Mouse (Mus musculus): ENCODE measurements around the gene Tpx2. TPM values are rescaled to one million over a fixed set of nuclear protein-coding genes. Genes with fewer than 3 reads are reported as not detected.

Tpx2 gene
- polyA plus RNA-seq, 1 experiment from 2014 or later, result 55.7 TPM

DNA sequence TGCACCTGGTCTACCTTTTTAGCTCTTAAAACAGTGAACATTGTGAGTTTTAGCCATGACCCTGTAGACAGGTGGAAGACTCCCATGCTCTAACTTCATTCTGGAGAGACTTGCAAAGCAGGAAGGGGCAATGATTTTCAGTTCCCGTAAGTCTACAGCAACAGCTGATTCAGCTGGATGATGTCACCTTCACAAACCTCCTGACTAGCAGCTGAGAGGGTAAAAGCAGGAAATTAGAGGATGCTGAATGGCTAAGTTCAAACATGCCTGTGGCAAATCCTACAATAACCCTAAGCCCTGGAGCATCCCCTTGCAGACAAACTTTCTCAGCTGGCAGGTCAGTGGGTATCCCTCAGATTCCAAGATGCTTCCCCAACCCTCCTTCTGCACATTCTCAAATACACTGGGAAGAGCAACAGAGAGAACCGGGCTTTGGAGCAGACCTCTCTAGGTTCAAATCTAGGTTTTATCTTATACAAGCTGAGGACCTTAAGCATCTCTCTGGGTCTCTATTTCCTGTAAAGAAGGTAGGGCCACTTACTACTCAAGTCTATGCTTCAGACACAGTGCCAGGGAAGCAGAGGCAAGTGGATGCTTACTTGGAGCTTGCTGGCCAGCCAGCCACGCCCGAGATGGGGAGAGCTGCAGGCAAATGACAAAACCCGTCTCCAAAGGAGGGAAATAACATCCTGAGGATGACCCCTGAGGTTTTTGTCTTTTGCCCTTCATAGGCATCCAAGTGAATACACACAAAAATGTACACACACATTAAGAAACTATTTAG, 37.4 kb upstream of the Tpx2 start:
- ATAC-seq (peak; percentile 66), DNase-seq (ENCODE audit: low read depth, low spot score) (no peak)
- in situ Hi-C loops (cut with MboI; ENCODE audit: low pct_unique_long_range_greater_than_20kb), result no loop called here
- ChIA-PET CTCF (interaction anchor here (0.8 to 2.2 kb wide), 6 partner anchors 11 to 44 kb away, joined by 3 to 11 read pairs (median 6); no protein-coding TSS in a partner anchor), POLR2A (interaction anchor here (0.8 to 4.3 kb wide), 4 partner anchors 12 to 19 kb away, joined by 3 to 17 read pairs (median 6); no protein-coding TSS in a partner anchor)
- H3K27me3 ChIP-seq, result no peaks in the 10 kb centered on the region
- no peak for TF ChIP-seq CTCF (IDR thresholded peaks at IDR 0.05)

DNA sequence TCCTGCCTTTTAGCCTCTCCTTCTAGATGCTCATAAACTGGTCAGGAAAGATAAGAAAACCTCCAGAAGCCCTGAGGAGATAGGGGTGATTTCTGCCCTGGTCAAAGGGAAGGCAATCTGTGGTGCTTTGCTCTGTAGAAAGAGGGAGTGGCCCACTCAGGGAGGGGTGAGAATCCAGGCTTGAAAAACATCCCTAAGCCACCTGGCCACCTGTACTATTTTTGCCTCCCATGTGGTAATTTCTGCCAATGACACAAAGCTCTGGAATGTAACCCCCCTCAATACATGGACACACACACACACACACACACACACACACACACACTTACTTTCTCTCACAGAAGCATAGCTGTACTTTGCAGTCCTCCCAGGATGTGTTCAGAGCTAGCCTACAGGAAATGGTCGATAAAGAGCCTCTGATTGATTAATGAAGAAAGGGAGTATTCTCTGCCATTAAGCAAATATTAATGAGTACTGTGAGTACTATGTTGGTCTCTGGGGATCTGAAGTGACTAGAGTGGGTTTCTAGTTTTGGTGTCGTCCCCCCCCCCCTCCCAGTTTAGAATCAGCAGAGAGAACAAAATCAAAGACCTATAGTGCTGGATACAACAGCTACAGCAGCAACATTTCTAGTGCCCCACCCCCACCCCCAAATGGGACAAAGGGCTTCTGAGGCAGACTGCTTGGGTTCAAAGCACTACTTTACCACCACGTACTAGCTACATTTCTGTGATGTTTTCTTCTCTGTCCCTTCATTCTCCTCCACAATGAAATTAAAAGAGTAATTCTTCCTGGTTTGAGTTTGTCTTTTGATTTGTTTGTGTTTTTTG, 36.2 kb upstream of the Tpx2 start:
- CTCF ChIA-PET, result interaction anchor here (1.1 to 2.2 kb wide), 4 partner anchors 10 to 45 kb away, joined by 4 to 11 read pairs (median 8); no protein-coding TSS in a partner anchor
- DNase-seq (ENCODE audit: low read depth, low spot score) (no peak), ATAC-seq (no peak)
- TF ChIP-seq CTCF (IDR thresholded peaks at IDR 0.05), result no peak
- in situ Hi-C loops (cut with MboI; ENCODE audit: low pct_unique_long_range_greater_than_20kb), result no loop called here
- H3K27me3 ChIP-seq, result no peaks in the 10 kb centered on the region
- POLR2A ChIA-PET, result interaction anchor here (0.6 to 4.3 kb wide), 4 partner anchors 11 to 18 kb away, joined by 3 to 17 read pairs (median 6); no protein-coding TSS in a partner anchor

DNA sequence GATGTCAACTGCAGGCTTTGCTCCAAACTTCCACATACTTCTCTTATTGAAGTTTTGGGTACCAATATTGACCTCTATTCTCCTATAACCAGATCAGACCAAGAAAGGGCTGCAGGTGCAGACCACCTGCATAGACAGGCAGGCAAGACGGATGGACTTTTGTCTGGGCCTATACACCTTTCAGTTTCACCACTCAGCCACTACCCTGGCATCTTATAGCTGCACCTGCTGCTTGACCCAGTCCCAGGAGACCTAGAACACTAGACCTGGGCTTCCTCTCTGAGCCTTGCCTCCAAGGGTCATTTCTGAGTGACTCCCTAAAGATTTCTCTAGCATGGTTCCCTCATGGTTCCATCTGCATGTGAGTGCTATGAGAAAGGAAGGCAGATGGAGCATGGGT, 34.5 kb upstream of the Tpx2 start:
- ChIA-PET POLR2A (interaction anchor here (1.1 kb wide), 1 partner anchor 15 kb away, joined by 3 read pairs; no protein-coding TSS in a partner anchor), CTCF (interaction anchor here (0.6 to 1.4 kb wide), 3 partner anchors 9 to 15 kb away, joined by 3 to 5 read pairs (median 3); no protein-coding TSS in a partner anchor)
- DNase-seq (ENCODE audit: low read depth, low spot score), result no peak
- H3K27me3 ChIP-seq, result no peaks in the 10 kb centered on the region
- in situ Hi-C loops (cut with MboI; ENCODE audit: low pct_unique_long_range_greater_than_20kb), result no loop called here
- TF ChIP-seq CTCF (IDR thresholded peaks at IDR 0.05), result no peak
- no peak for ATAC-seq

DNA sequence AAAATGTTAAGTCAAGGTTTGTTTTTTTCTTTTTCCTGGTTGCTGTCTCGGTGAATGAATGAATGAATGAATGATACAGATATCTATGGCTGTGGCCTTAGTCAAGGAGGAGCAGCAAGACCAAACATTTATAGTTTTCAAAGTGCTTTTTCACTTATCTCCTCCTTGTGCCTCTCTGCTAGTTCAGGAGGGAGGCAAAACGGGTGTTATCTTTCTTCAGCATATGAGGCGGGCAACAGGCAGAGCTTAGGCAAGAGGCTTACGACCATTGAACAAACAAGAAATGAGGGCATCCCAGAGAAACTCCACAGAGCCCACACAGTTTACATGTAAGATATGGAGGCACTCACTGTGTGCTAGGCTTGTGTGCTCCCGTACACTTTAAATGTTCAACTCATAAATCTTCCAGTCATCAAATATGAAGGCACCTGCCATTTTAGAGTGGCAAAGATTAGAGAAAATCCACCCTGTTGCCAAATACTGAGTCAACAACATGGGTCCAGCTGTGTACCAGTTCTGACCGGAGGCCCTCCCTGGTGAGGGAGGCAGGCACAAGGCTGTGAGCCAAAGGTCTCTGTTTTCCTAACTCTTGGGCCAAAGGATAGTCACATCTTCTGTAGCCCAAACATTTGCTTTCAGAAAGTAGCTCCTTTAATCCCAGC, 33.4 kb upstream of the Tpx2 start:
- ATAC-seq (no peak), DNase-seq (ENCODE audit: low read depth, low spot score) (no peak)
- H3K27me3 ChIP-seq, result no peaks in the 10 kb centered on the region
- in situ Hi-C loops (cut with MboI; ENCODE audit: low pct_unique_long_range_greater_than_20kb), result no loop called here
- no peak for TF ChIP-seq CTCF (IDR thresholded peaks at IDR 0.05)
- POLR2A ChIA-PET, result interaction anchor here (0.8 to 1.1 kb wide), 3 partner anchors 14 to 890 kb away, joined by 3 to 8 read pairs (median 7); no protein-coding TSS in a partner anchor
- CTCF ChIA-PET, result interaction anchor here (1.4 to 1.8 kb wide), 2 partner anchors 9 to 10 kb away, joined by 4 to 5 read pairs; no protein-coding TSS in a partner anchor

DNA sequence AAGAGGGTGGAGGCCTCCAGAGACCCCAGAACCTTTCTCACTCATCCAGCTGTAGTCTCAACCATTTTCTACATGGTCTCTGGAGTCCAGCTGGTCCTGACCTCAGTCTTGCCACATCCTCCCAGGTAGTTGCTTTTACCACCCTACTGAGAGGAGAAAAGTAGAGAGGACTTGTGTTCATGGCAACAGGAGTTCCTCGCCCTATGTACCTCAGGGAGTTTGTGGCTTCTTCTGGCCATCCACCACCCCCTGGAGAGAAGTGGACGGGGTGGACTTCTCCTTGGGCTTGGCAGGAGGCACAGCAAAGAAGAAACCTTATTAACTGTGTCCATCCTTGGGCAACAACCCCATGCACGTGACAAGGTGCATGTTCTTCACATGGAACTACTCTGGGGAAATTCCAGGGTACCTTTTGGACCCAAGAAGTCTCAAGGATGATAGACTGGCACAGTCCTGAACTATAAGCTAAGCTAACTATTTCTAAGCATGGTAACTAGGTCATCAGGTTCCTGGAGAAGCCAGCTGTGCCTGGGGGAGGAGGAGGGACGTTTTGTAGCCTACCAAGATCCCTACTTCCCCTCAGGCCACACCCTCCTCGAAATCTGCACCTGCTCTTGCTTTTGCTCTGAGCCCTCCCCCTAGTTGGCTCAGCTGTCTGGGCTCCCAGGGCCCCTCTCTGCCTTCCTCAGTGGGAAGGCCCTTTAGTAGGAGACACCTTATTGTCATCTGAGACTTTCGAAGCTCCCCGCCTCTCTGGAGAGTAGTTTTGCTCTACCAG, 31.7 kb upstream of the Tpx2 start:
- DNase-seq (ENCODE audit: low read depth, low spot score) (no peak), ATAC-seq (no peak)
- H3K27me3 ChIP-seq, result no peaks in the 10 kb centered on the region
- in situ Hi-C loops (cut with MboI; ENCODE audit: low pct_unique_long_range_greater_than_20kb), result no loop called here
- POLR2A ChIA-PET, result no interaction called here
- CTCF ChIA-PET, result interaction anchor here (1.6 kb wide), 1 partner anchor 11 kb away, joined by 6 read pairs; no protein-coding TSS in a partner anchor
- TF ChIP-seq CTCF (IDR thresholded peaks at IDR 0.05), result no peak

DNA sequence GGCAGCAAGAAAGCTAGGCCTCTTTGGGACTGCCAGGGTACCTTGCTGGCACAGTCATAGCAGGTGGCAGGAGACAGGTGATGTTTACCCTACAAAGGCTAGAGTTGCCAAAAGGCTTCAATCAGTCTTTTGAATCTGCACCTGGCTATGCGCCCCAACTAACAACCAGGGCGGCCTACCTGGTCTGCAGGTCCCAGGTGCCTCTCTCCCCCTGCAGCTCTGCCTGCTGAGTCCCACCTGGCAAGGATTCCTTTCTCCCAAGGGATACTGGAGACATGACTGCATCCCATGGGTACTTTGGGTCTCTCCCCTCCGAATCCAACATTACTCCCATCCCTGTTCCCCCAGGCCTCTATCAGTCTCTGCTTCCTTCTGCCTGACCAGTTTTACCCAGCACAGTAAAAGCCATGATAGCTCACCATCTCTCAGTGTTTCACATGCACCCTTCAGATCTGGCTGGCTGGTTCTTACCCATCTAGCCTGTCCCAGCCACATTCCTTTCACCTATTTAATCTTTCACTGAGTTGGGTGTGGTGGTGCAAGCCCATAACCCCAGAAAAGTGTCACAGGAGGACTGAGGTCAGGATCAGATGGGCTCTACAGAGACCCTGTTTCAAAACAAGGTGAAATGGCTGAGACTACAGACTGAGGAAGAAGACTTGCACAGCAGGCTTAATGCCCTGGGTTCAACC, 31.0 kb upstream of the Tpx2 start:
- no peak for ATAC-seq
- DNase-seq (ENCODE audit: low read depth, low spot score), result no peak
- POLR2A ChIA-PET, result no interaction called here
- in situ Hi-C loops (cut with MboI; ENCODE audit: low pct_unique_long_range_greater_than_20kb), result no loop called here
- CTCF ChIA-PET, result interaction anchor here (1.6 kb wide), 1 partner anchor 11 kb away, joined by 6 read pairs; no protein-coding TSS in a partner anchor
- TF ChIP-seq CTCF (IDR thresholded peaks at IDR 0.05), result no peak
- no peaks in the 10 kb centered on the region for H3K27me3 ChIP-seq

DNA sequence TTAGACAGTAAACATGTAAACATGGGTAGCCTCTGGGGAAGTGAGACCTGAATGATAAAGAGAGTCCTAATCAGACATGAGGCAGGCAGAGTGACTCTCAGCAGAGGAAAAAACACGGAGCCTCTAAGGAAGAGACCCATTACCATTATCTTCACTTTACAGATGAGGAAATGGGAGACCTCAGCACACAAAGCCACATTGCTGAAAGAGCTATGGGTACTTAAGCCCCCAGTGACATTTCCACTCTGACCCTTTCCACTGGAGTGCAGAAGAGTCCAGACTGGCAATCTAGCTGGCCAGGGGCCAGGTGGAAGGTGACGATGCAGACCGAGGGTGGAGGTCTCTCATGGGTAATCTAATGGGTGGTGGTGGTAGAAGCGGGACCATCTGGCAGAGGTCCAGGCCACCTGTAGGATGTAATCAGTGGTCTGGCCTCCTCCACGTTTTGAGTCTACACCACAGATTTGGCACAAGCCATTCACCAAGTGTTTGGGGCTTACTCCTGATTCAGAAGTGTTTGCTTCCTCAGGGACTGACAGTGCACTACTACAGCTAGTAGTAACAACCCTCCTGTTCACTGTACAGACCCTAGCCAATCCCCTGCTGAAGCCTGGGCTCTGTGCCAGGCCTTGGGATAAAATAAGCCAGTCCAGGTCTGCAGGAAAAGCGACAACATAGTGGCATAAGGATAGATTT, 30.0 kb upstream of the Tpx2 start:
- in situ Hi-C loops (cut with MboI; ENCODE audit: low pct_unique_long_range_greater_than_20kb), result no loop called here
- DNase-seq (ENCODE audit: low read depth, low spot score) (no peak), ATAC-seq (no peak)
- TF ChIP-seq CTCF (IDR thresholded peaks at IDR 0.05), result no peak
- ChIA-PET POLR2A (no interaction called here), CTCF (interaction anchor here (1.6 kb wide), 1 partner anchor 10 kb away, joined by 6 read pairs; no protein-coding TSS in a partner anchor)
- no peaks in the 10 kb centered on the region for H3K27me3 ChIP-seq

DNA sequence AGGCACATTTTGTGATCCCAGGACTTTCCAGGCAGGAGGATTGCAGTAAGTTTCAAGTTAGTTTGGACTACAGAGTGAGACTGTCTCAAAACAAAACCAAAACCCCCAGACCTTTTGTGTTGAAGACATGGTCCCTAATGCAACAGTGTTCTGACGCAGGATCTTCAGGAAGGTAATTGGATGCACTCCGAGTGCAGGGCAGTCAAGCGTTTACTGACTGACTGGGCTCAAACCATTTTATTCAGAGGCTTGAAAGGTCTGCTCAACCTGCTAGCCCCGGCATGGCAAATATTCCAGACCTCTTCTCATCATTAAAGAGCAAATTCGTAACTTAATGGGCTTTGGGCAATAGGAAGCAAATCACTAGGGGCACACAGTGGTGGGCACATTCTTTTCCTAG, 29.1 kb upstream of the Tpx2 start:
- H3K27me3 ChIP-seq, result no peaks in the 10 kb centered on the region
- no peak for DNase-seq (ENCODE audit: low read depth, low spot score)
- in situ Hi-C loops (cut with MboI; ENCODE audit: low pct_unique_long_range_greater_than_20kb), result no loop called here
- ChIA-PET CTCF (interaction anchor here (1.0 kb wide), 1 partner anchor 51 kb away, joined by 3 read pairs; no protein-coding TSS in a partner anchor), POLR2A (no interaction called here)
- ATAC-seq, result no peak
- TF ChIP-seq CTCF (IDR thresholded peaks at IDR 0.05), result no peak

All from Patski (cell line).